Mouse (Mus musculus) liver, postnatal 0 days (tissue): ENCODE results near the gene Mcu.

Source experiments
- CTCF ChIP-seq: sonication (generic); IDR thresholded peaks from 2 replicates; pipeline ENCODE4 v1.5.1; 2016; ENCODE audit warnings: antibody characterized with exemption, low read depth
- EP300 ChIP-seq: IDR thresholded peaks from 2 replicates; pipeline ENCODE4 v1.6.1; 2016; ENCODE audit warnings: antibody characterized with exemption, low read depth, mild to moderate bottlenecking

- TF ChIP-seq EP300: no peak
- TF ChIP-seq CTCF: no peak
Observed at GRCm38 (mm10) chr10:59638576-59638975, 22.1 kb upstream of the Mcu start.
